Mouse (Mus musculus) adrenal gland, adult 2 months (tissue): ENCODE results near the gene Ciita. TPM values are rescaled to one million over a fixed set of nuclear protein-coding genes. Genes with fewer than 3 reads are reported as not detected.

Experiments used
- DNase-seq: peaks from one replicate; pipeline ENCODE4 v3.0.0; 2021
- polyA plus RNA-seq: library from polyadenylated mRNA; depleted of rRNA; stranded (reverse); fragments of >200 nt; gene quantifications from 2 replicates; pipeline ENCODE4 v1.2.3, GENCODE M21; 2012; rRNA removed
- total RNA-seq, 2 experiments: library from RNA; stranded (reverse); gene quantifications; 2 replicates each; pipeline ENCODE4 v1.2.3; 2021

Gene Ciita
- total and polyA plus RNA-seq, 3 experiments, result 1.4 to 2.3 (median 2.0) TPM

GRCm38 (mm10) chr16:10553858-10554257 lies 74.0 kb downstream of the Ciita start:
- DNase-seq, result no peak

GRCm38 (mm10) chr16:10559991-10560390 lies 80.1 kb downstream of the Ciita start:
- peak; percentile 58 for DNase-seq

GRCm38 (mm10) chr16:10565278-10565885 lies 85.5 kb downstream of the Ciita start:
- DNase-seq, result peak; percentile 69

DNA sequence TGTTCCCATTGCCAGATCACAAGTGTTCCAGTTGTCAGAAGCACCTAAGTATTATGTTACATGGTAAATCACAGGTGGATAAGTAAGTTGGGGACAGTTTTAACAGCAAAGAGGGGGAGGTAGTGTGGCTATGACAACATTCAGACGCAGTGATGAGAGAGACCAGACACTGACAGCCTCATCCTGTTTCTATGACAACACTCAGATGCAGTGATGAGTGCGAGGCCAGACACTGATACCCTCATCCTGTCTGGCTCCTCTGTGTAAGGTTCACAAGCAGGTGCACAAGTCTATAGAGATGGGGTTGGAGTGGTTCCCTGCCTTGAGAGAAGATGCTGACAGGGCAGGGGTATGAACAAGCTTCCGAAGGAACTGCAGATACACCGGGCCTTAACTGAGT lies 87.3 kb downstream of the Ciita start:
- DNase-seq, result no peak

GRCm38 (mm10) chr16:10569809-10570395 lies 90.0 kb downstream of the Ciita start:
- peak; percentile 23 for DNase-seq

DNA sequence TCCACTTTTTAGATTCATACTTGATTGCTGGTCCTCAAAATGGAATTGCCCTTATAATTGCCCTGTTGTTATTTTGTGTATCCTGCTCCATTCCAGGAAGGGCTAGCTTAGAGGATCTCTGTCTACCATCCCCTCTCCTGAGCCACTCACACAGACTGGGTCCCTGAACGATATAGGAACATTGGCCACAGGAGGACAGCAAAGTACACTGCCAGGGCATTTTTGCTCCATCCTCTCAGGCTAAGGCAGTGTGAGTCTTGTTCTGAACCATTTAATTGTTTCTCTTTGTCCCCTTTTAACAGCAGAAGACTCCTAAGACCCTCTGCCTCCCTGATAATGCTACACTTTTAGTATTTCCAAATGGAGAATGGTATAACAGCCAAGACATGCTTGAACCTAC lies 90.8 kb downstream of the Ciita start:
- DNase-seq, result peak; percentile 60

DNA sequence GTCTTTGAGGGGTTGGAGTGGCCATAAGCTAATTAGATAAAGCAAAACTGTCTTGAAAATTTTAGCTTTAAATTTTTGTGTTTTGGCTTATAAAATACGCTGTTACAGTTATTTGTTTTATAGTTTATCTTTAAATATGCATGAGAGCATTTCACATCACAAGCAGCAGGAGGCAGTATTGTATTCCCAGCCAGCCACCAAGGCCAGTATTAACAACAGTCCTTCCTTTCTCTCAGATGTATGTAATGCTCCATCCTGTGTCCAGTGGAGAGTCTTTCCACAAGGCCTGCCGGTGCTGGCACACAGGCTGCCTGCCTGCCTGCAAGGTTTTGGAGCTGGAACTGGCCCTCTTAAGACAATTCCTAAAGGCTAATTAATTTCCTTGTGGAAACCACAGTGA lies 92.0 kb downstream of the Ciita start:
- DNase-seq, result no peak

- DNase-seq, result peak; percentile 21
These were observed 95.1 kb downstream of the Ciita start for GRCm38 (mm10) chr16:10574936-10575335.

GRCm38 (mm10) chr16:10575915-10576314 lies 96.1 kb downstream of the Ciita start:
- peak; percentile 30 for DNase-seq

DNA sequence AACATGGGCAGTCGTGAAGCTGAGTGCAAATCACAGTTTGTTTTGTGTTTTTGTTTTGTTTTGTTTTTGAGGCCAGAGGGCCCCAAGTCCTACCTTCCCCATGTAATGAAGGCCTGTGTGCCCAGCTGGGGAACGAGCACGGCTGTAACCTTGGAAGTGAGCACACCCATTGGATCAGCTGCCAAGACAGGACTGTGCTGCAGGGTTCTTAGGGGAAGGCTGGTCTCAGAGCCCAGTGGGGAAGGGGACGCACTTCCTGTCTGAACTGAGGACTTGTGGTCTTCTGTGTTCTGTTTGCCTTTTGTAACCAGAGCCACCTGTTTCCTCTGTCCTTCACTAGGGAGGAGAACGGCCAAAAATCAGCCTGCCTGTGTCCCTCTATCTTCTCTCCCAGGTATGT lies 97.7 kb downstream of the Ciita start:
- DNase-seq, result peak; percentile 51

Other genes with a start within 250 kb of the Ciita start
- 1 to 10 TPM; 6.0 to 8.5 TPM for gene Emp2, start 166.1 kb upstream of the Ciita start, total RNA-seq
- 5.9 and 7.5 TPM in 2 replicates for gene Emp2, start 166.1 kb upstream of the Ciita start, polyA plus RNA-seq
- not detected for gene Tekt5, start 84.6 kb upstream of the Ciita start, total RNA-seq
- 0.09 TPM in 1 of 2 replicates, not detected in the other for gene Tekt5, start 84.6 kb upstream of the Ciita start, polyA plus RNA-seq
- gene Nubp1, start 68.1 kb upstream of the Ciita start, total RNA-seq, result 10 to 100 TPM; 25.8 to 27.9 TPM
- gene Nubp1, start 68.1 kb upstream of the Ciita start, polyA plus RNA-seq, result 17.2 and 19.7 TPM in 2 replicates
- gene Tvp23a, start 32.7 kb upstream of the Ciita start, total RNA-seq, result 1 to 10 TPM; 1.3 to 2.0 TPM
- gene Tvp23a, start 32.7 kb upstream of the Ciita start, polyA plus RNA-seq, result 1.2 and 1.5 TPM in 2 replicates
- gene Dexi, start 63.0 kb downstream of the Ciita start, total RNA-seq, result 10 to 100 TPM; 17.1 to 24.2 TPM
- 89.2 and 99.6 TPM in 2 replicates for gene Dexi, start 63.0 kb downstream of the Ciita start, polyA plus RNA-seq
- 10 to 100 TPM; 44.0 to 44.4 TPM for gene Clec16a, start 65.3 kb downstream of the Ciita start, total RNA-seq
- gene Clec16a, start 65.3 kb downstream of the Ciita start, polyA plus RNA-seq, result 15.9 and 22.6 TPM in 2 replicates